Mouse (Mus musculus) midbrain, embryonic 16.5 days (tissue): ENCODE data around the gene Ube2s. TPM values are rescaled to one million over a fixed set of nuclear protein-coding genes. Genes with fewer than 3 reads are reported as not detected.

ENCODE experiments used
- ATAC-seq: fragments of 200-750 bp; cut with Nextera tagmentation; 2 replicates; pipeline ENCODE4 v1.8.0; 2017; ENCODE audit warnings: moderate TSS enrichment
- H3K27ac ChIP-seq: fragments of 300-500 bp; sonication (generic); 2 replicates; pipeline ENCODE4 v1.5.1; 2014; ENCODE audit warnings: mild to moderate bottlenecking, low read length, mixed read lengths
- H3K27me3 ChIP-seq: fragments of 300-500 bp; sonication (generic); 2 replicates; pipeline ENCODE4 v1.6.1; 2014; ENCODE audit warnings: low read depth, low read length, mixed read lengths; ENCODE audit not compliant: control insufficient read depth, insufficient read depth
- H3K36me3 ChIP-seq: fragments of 300-500 bp; sonication (generic); 2 replicates; pipeline ENCODE4 v1.6.1; 2014; ENCODE audit warnings: mild to moderate bottlenecking, low read length, moderate library complexity, mixed read lengths; ENCODE audit not compliant: control insufficient read depth, insufficient read depth
- H3K4me1 ChIP-seq: fragments of 300-500 bp; sonication (generic); 2 replicates; pipeline ENCODE4 v1.6.1; 2014; ENCODE audit warnings: mild to moderate bottlenecking, low read length, mixed read lengths; ENCODE audit not compliant: control insufficient read depth, insufficient read depth
- H3K4me2 ChIP-seq: fragments of 300-500 bp; sonication (generic); 2 replicates; pipeline ENCODE4 v1.6.1; 2014; ENCODE audit warnings: mild to moderate bottlenecking, low read length, mixed read lengths
- H3K4me3 ChIP-seq: fragments of 300-500 bp; sonication (generic); 2 replicates; pipeline ENCODE4 v1.5.1; 2014; ENCODE audit warnings: low read depth, mild to moderate bottlenecking, low read length, moderate library complexity, mixed read lengths
- H3K9ac ChIP-seq: fragments of 300-500 bp; sonication (generic); 2 replicates; pipeline ENCODE4 v1.6.1; 2014; ENCODE audit warnings: low read depth, low read length, mixed read lengths
- H3K9me3 ChIP-seq: fragments of 300-500 bp; sonication (generic); replicated peaks from 2 replicates; pipeline ENCODE4 v1.6.1; 2014; ENCODE audit warnings: mild to moderate bottlenecking, low read length, mixed read lengths; ENCODE audit not compliant: control insufficient read depth, poor library complexity, severe bottlenecking
- WGBS: fragments of 180-500 bp; shearing (Covaris S2); extraction: QIAGEN DNeasy Blood & Tissue Kit; methylation state at CpG from one replicate; pipeline ENCODE4 v1.1.7; 2014; 5-methylcytosine and 5-hydroxymethylcytosine counted together
- polyA plus RNA-seq: library from polyadenylated mRNA; unstranded; fragments of >200 nt; fragmentation: Nextera tagmentation; extraction: Ambion mirVana; gene quantifications from 2 replicates; pipeline ENCODE4 v1.2.1, GENCODE M21; 2015

The Ube2s gene
- polyA plus RNA-seq, 1 experiment from 2014 or later = 226 TPM

- 2% methylated on average over 60 of the region's 64 CpGs for WGBS
- H3K9ac ChIP-seq = peak overlapping the region; percentile 77
Observed at GRCm38 (mm10) chr7:4788499-4789435, 23.6 kb downstream of the Ube2s start.

GRCm38 (mm10) chr7:4783667-4784268 lies 28.6 kb downstream of the Ube2s start:
- no peak for ATAC-seq

More at GRCm38 (mm10) chr7:4788499-4789435, 23.6 kb downstream of the Ube2s start:
- H3K36me3 ChIP-seq = no peaks in the 10 kb centered on the region
- no peaks in the 10 kb centered on the region for H3K9me3 ChIP-seq
- peaks cover 10% of the 10 kb centered on the region for H3K4me1 ChIP-seq
- peak overlapping the region; percentile 63 for H3K4me3 ChIP-seq
- H3K27ac ChIP-seq = peak overlapping the region; percentile 67
- peak; percentile 50 for ATAC-seq
- no peaks in the 10 kb centered on the region for H3K27me3 ChIP-seq
- H3K4me2 ChIP-seq = peak overlapping the region; percentile 80

DNA sequence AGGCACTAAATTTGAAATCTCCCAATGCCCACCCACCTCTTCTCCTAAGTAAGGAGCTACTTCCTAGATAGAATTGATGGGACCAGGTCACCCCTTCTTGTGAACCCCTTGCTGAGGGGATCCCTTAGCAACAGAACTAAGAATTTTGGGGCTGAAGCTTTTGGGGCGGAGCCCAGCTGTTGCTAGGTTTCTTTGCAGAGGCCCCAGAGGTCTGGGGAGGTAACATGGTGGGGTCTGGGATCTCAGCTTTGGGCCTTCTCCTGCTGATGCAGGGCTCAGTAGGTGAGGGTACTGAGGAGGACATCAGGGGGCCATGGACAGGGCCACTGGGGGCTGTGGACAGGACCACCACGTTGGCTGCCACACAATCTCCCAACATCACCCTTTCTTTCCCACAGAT lies 29.6 kb downstream of the Ube2s start, which contains the start of the genes Il11 and Tmem190:
TSS of gene Il11 (minus strand) at position 101 of the 400 bp plus-strand sequence.
TSS of gene Tmem190 (plus strand) at position 179 of the 400 bp plus-strand sequence.
- no peak for ATAC-seq
- Histone ChIP-seq H3K4me3 (no peak within 1 kb of the TSS), H3K36me3 (no peaks in the 10 kb centered on the region), H3K27ac (no peak within 1 kb of the TSS), H3K27me3 (peaks cover 17% of the 10 kb centered on the region), H3K4me2 (no peak within 1 kb of the TSS), H3K9me3 (no peaks in the 10 kb centered on the region), H3K9ac (no peak within 1 kb of the TSS), H3K4me1 (no peaks in the 10 kb centered on the region)
- 86% methylated on average over 2 of the region's 2 CpGs for WGBS

More at GRCm38 (mm10) chr7:4783667-4784268, 28.6 kb downstream of the Ube2s start:
- Histone ChIP-seq H3K27ac (no peak overlapping the region), H3K4me3 (no peak overlapping the region), H3K9me3 (no peaks in the 10 kb centered on the region), H3K36me3 (no peaks in the 10 kb centered on the region), H3K4me2 (no peak overlapping the region), H3K9ac (no peak overlapping the region), H3K4me1 (peaks cover 4% of the 10 kb centered on the region; the same call in 1 of the 2 replicates), H3K27me3 (peaks cover 8% of the 10 kb centered on the region)
- 82% methylated on average over 14 of the region's 14 CpGs for WGBS

- peaks cover 21% of the 10 kb centered on the region for H3K27me3 ChIP-seq
- H3K9me3 ChIP-seq = no peaks in the 10 kb centered on the region
- no peak overlapping the region for H3K9ac ChIP-seq
- no peak overlapping the region for H3K4me3 ChIP-seq
- ATAC-seq = no peak
- no peaks in the 10 kb centered on the region for H3K4me1 ChIP-seq
- no peak overlapping the region for H3K4me2 ChIP-seq
- no peak overlapping the region for H3K27ac ChIP-seq
- H3K36me3 ChIP-seq = no peaks in the 10 kb centered on the region
- WGBS = 67% methylated on average over 3 of the region's 3 CpGs
Observed at GRCm38 (mm10) chr7:4782130-4782529, 30.3 kb downstream of the Ube2s start.

- ATAC-seq = no peak
- Histone ChIP-seq H3K4me2 (no peak overlapping the region), H3K4me3 (no peak overlapping the region), H3K27me3 (peaks cover 37% of the 10 kb centered on the region), H3K9ac (no peak overlapping the region), H3K4me1 (no peaks in the 10 kb centered on the region), H3K36me3 (no peaks in the 10 kb centered on the region), H3K9me3 (no peaks in the 10 kb centered on the region), H3K27ac (no peak overlapping the region)
- 41% methylated on average over 5 of the region's 5 CpGs for WGBS
Observed at GRCm38 (mm10) chr7:4779921-4780320, 32.5 kb downstream of the Ube2s start.

GRCm38 (mm10) chr7:4777851-4778637 lies 34.3 kb downstream of the Ube2s start:
- H3K4me3 ChIP-seq = no peak overlapping the region
- H3K4me2 ChIP-seq = no peak overlapping the region
- 5% methylated on average over 18 of the region's 20 CpGs for WGBS
- no peak overlapping the region for H3K9ac ChIP-seq
- H3K27ac ChIP-seq = no peak overlapping the region
- no peaks in the 10 kb centered on the region for H3K36me3 ChIP-seq
- no peak for ATAC-seq
- H3K27me3 ChIP-seq = peaks cover 37% of the 10 kb centered on the region
- H3K9me3 ChIP-seq = no peaks in the 10 kb centered on the region
- no peaks in the 10 kb centered on the region for H3K4me1 ChIP-seq

GRCm38 (mm10) chr7:4776861-4777830 lies 35.2 kb downstream of the Ube2s start:
- Histone ChIP-seq H3K4me3 (peak overlapping the region; percentile 41), H3K4me1 (no peaks in the 10 kb centered on the region), H3K27ac (no peak overlapping the region), H3K9me3 (no peaks in the 10 kb centered on the region), H3K9ac (peak overlapping the region; percentile 58), H3K4me2 (peak overlapping the region; percentile 58), H3K27me3 (peaks cover 37% of the 10 kb centered on the region), H3K36me3 (no peaks in the 10 kb centered on the region)
- WGBS = 1% methylated on average over 32 of the region's 56 CpGs
- peak; percentile 63 for ATAC-seq

DNA sequence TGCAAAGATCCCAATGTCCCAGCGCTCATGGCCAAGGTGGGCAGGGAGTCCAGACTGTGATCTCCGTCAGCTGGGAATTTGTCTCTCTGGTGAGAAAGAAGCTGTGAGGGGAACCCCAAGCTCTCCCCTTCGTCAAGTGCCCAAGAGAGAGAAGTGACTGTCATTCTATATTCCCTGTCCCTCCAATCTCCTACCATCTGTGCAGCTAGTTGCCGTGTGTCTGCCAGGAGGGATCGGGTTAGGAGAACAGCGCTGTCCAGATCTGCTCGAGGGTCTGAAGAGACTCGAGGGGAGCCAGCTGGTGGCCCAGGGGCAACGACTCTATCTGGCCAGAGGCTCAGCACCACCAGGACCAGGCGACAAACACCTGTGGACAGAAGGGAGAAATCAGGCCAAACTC lies 36.3 kb downstream of the Ube2s start:
- no peak overlapping the region for H3K4me3 ChIP-seq
- H3K4me1 ChIP-seq = no peaks in the 10 kb centered on the region
- no peak overlapping the region for H3K4me2 ChIP-seq
- no peaks in the 10 kb centered on the region for H3K9me3 ChIP-seq
- H3K27ac ChIP-seq = no peak overlapping the region
- 54% methylated on average over 10 of the region's 10 CpGs for WGBS
- no peak overlapping the region for H3K9ac ChIP-seq
- peaks cover 37% of the 10 kb centered on the region for H3K27me3 ChIP-seq
- ATAC-seq = no peak
- no peaks in the 10 kb centered on the region for H3K36me3 ChIP-seq
